Mouse (Mus musculus): ENCODE results near the gene Msln.

DNA sequence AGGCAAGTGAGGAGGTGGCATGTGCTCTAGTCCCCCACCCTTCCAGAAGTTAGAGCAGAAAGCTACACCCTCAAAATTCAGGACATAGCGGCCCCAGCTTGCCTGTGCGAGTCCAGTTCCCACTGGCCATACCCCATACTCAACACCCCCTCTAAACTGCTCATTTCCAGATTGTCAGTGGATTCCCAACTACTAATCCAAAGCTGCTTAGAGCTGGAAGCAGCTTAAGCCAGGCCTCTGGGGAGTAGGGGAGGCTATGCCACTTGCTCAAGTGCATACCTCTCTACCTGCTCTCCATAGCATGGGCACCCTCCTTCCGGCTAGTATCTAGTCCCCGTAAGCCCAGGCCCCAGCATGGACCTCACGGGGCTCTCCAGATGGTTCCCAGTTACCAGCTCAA, 32.7 kb downstream of the Msln start:
- TF ChIP-seq CTCF (IDR thresholded peaks at IDR 0.05; ENCODE audit: low read depth) (no peak), EP300 (optimal IDR thresholded peaks at IDR 0.05) (no peak)
